Mouse (Mus musculus) cerebellum, adult 11-12 months (tissue): ENCODE data around the gene Smarcb1.

Source experiments
- DNase-seq: peaks from one replicate; pipeline ENCODE4 v3.0.0; 2022

Smarcb1 gene

DNA sequence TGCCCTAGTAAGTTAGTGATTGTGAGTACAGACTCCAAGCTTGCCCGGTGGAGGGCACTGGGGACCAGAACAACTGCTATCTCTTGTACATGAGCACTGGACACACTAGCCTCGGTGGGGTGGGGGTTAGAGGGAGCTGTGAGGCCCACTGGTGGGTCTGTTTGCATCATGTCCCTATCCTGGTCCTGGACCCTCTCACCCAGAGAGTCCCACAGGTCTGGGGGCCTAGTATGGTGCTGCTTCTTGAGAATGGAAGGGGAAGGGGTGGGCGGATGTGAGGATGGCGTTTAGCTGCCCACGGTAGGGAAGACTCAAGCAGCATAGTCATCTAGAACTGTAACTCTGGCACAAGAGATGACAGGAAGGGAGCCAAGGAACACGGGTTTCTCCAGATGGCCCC lies 66.6 kb downstream of the Smarcb1 start:
- no peak for DNase-seq

- DNase-seq, result no peak
Observed at GRCm38 (mm10) chr10:75854096-75854495, 67.3 kb downstream of the Smarcb1 start.

DNA sequence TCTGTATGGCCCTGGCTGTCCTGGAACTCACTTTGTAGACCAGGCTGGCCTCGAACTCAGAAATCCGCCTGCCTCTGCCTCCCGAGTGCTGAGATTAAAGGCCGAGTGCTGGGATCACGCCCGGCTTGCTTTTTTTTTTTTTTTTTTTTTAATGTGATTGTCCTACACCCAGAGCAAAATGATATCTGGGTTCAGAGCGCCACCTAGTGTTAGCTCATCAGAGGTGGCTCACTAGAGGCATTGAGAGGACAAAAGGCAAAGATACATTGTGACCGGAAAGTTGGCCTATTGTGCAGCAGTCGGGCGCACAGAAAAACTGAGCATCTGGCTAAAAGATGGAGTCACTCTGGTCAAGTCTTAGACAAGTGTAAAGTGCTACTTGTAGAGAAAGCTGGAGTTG lies 68.0 kb downstream of the Smarcb1 start:
- peak; percentile 82 for DNase-seq

DNA sequence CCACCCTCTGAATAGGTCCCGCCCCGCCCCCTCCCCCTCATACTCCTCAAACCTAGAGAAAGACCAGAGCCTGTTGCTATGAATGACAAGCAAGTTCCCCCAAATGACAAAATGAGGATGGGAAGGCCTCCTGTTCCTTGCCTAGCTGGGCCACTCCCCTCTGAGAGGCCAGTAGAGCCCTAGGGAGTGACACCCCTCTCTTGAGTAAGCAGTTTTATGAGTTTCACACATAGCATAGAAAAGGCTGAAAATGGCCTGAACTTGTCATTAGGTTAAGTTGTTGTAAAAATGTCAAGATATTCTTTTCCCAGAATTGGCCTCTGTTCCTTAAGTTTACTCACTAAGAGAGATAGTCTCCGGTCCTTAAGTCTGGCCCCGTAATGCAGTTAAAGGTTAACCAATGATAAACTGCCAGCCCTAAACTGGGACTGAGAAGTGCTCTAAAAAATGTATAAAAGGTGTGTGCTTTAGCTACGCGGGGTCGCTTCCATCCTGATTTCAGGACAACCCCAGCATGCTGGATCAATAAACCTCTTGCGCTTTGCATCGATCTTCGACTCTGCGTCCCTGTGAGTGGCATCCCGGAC lies 68.8 kb downstream of the Smarcb1 start:
- no peak for DNase-seq

- DNase-seq, result no peak
Observed at GRCm38 (mm10) chr10:75851681-75852080, 69.7 kb downstream of the Smarcb1 start.

GRCm38 (mm10) chr10:75851076-75851475 lies 70.3 kb downstream of the Smarcb1 start:
- no peak for DNase-seq

DNA sequence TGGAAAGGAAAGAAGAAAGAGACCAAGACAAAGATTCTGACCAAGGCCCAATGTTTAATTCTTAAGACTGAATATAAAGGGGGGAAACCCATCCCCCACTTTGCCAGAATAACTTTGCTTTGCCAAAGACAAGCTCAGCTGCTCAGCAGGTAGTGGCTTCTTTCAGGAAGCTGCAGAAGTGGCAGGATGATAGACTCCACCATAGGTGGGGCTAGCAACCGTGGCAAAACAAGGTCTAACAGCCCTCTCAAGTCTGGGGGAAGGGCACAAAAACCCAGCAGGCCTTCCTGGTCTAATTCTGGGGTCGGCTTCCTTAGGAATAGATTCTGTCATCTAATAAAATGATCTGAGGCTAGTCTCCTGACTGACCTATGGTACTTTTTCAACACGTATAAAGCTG lies 73.0 kb downstream of the Smarcb1 start:
- DNase-seq, result no peak
